Mouse (Mus musculus): ENCODE results near the gene Axin2. TPM values are rescaled to one million over a fixed set of nuclear protein-coding genes. Genes with fewer than 3 reads are reported as not detected.

Gene Axin2
- polyA plus RNA-seq, 1 experiment: not detected

DNA sequence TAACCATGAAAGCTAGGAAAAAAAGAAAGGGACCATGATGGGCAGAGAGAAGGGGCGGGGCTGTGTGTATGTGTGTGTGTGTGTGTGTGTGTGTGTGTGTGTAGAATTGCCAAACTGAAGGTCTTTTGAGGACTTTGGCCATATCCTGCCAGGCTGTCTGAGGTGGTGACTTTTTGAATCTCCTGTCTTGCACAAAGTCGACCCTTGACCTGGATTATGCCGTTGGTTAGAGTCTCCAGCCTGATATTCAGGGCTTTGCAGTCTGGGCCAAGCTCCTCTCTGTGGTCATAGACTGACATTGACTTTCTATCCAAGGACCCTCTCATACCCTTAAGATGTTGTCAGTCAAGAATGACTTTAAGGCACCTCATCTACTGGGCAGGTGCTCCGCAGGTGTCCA, 35.8 kb downstream of the Axin2 start:
- Histone ChIP-seq H3K4me1 (ENCODE audit: control insufficient read depth, insufficient read depth, low read length) (no peaks in the 10 kb centered on the region), H3K27ac (ENCODE audit: insufficient read depth, low read depth, low read length) (no peak overlapping the region), H3K4me3 (ENCODE audit: insufficient read depth, low read length) (no peak overlapping the region)
- TF ChIP-seq CTCF (IDR thresholded peaks at IDR 0.05; ENCODE audit: low read depth, low read length) (no peak), POLR2A (IDR thresholded peaks at IDR 0.05; ENCODE audit: borderline replicate concordance, low read depth, low read length) (no peak)

- Histone ChIP-seq H3K4me1 (ENCODE audit: control insufficient read depth, insufficient read depth, low read length) (no peaks in the 10 kb centered on the region), H3K27ac (ENCODE audit: insufficient read depth, low read depth, low read length) (no peak overlapping the region), H3K4me3 (ENCODE audit: insufficient read depth, low read length) (no peak overlapping the region)
- no peak for TF ChIP-seq POLR2A (IDR thresholded peaks at IDR 0.05; ENCODE audit: borderline replicate concordance, low read depth, low read length)
- TF ChIP-seq CTCF (IDR thresholded peaks at IDR 0.05; ENCODE audit: low read depth, low read length): no peak
Measured at GRCm38 (mm10) chr11:108958349-108958748, 38.2 kb downstream of the Axin2 start.

DNA sequence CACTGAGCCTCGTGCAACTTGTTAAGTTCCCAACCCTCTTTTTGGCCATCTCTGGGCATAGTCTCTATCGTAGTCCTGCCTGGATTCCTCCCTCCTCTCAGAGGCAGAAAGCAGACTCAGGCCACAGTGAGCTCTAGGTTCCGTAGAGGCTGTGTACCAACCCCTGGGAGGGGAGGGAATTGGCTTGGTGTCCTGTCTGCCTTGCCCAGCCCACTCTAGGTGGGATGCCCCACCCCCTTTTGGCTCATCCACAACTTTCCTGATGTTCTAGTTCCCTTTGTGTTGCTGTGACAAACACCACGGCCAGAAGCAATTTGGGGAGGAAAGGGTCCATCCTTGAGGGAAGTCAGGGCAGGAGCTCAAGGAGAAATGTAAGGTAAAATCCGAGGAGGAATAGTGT, 39.0 kb downstream of the Axin2 start:
- TF ChIP-seq POLR2A (IDR thresholded peaks at IDR 0.05; ENCODE audit: borderline replicate concordance, low read depth, low read length) (no peak), CTCF (IDR thresholded peaks at IDR 0.05; ENCODE audit: low read depth, low read length) (no peak)
- Histone ChIP-seq H3K27ac (ENCODE audit: insufficient read depth, low read depth, low read length) (no peak overlapping the region), H3K4me3 (ENCODE audit: insufficient read depth, low read length) (no peak overlapping the region), H3K4me1 (ENCODE audit: control insufficient read depth, insufficient read depth, low read length) (no peaks in the 10 kb centered on the region)

DNA sequence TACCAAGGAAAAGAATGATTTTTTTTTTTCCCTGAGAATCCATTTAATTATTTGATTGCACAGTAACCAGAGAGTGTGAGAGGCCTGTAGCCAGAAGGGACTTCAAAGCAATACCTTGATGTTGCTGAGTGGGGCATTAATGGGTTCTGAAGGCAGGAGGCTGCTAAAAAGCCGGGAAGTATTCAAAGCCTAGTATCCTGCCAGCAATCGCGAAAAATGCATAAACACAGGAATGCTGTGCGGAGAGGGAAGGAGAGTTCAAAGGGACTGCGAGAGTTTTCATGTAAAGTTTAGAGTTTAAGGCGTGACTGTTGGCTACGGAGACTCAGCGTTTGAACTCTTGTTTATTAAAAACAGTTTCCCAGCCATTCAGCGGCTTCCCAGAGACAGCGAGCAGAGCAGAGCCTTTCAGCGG, 41.5 kb downstream of the Axin2 start:
- no peaks in the 10 kb centered on the region for H3K4me1 ChIP-seq (ENCODE audit: control insufficient read depth, insufficient read depth, low read length)
- H3K4me3 ChIP-seq (ENCODE audit: insufficient read depth, low read length): no peak overlapping the region
- TF ChIP-seq POLR2A (IDR thresholded peaks at IDR 0.05; ENCODE audit: borderline replicate concordance, low read depth, low read length) (no peak), CTCF (IDR thresholded peaks at IDR 0.05; ENCODE audit: low read depth, low read length) (no peak)
- no peak overlapping the region for H3K27ac ChIP-seq (ENCODE audit: insufficient read depth, low read depth, low read length)

DNA sequence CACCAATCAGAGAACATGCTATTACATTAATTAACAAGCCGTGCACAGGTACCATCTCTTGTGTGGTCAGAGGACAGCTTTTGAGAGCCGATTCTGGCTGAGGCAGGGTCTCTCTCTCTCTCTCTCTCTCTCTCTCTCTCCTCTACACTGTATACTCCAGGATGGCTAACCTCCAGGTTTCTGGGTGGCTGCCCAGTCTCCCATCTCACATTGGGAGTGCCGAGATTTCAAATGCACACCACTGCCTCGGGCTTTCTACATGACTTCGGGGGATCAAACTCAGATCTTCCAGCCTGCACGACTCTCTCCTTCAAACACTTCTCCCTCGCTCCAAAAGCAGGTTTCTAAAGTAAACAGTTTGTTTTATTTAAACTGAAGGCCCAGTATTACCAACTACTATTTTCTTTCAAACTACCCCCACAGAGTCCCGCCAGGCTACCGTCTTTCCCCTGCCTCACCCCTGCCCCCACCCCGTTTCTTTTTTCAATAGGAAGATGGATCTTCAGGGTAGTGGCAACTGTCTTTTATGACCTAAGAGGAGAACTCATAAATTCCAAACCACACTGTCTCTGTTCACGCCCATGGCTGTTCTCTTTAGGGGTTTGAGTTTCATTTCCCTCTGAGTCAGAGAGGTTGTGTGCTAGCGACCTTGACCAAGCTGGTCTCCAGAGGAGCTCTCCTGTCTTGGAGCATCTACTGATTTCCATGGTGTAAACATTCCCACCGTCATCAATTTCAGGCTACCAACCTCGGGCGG, 43.5 kb downstream of the Axin2 start:
- Histone ChIP-seq H3K4me3 (ENCODE audit: insufficient read depth, low read length) (no peak overlapping the region), H3K27ac (ENCODE audit: insufficient read depth, low read depth, low read length) (no peak overlapping the region), H3K4me1 (ENCODE audit: control insufficient read depth, insufficient read depth, low read length) (no peaks in the 10 kb centered on the region)
- no peak for TF ChIP-seq POLR2A (IDR thresholded peaks at IDR 0.05; ENCODE audit: borderline replicate concordance, low read depth, low read length)
- TF ChIP-seq CTCF (IDR thresholded peaks at IDR 0.05; ENCODE audit: low read depth, low read length): no peak

DNA sequence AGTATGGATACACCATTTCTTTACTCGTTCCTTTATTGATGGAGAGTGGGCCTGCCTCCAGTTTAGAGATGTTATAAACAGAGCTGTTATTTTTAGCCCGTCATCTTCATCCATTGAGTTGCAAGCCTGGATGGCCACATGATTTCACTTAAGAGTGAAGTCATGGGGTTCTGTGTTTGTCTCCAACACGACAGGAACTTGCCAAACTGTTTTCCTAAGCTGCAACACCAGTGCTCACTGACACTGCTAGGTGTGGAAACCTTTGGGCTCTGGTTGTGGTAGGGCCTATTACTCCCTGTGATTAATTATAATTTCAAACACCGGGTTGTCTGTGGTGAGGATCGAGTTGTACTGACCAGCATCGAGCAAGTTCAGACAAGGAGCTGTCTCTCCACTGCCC, 45.6 kb downstream of the Axin2 start:
- Histone ChIP-seq H3K4me1 (ENCODE audit: control insufficient read depth, insufficient read depth, low read length) (no peaks in the 10 kb centered on the region), H3K4me3 (ENCODE audit: insufficient read depth, low read length) (no peak overlapping the region), H3K27ac (ENCODE audit: insufficient read depth, low read depth, low read length) (no peak overlapping the region)
- TF ChIP-seq CTCF (IDR thresholded peaks at IDR 0.05; ENCODE audit: low read depth, low read length) (no peak), POLR2A (IDR thresholded peaks at IDR 0.05; ENCODE audit: borderline replicate concordance, low read depth, low read length) (no peak)

DNA sequence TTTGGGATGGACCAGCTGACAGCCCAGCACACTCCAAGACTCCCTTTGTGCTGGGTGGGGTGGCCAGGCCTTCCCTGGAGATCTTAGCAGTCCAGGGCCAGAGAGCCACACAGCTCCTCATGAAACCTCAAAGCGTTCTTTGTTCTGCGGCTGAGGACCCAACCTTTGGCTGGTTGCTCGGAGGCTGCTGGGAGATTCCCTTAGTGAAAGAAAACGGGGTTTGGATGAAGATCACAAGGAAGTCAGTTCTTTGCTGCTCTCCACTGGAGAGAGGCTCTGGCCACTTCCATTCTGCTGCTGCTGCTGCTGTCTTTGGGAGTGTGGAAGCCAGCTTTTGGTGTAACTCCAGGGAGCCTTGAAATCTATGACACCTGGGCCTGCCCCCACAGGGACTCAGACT, 53.3 kb downstream of the Axin2 start:
- Histone ChIP-seq H3K4me1 (ENCODE audit: control insufficient read depth, insufficient read depth, low read length) (no peaks in the 10 kb centered on the region), H3K4me3 (ENCODE audit: insufficient read depth, low read length) (no peak overlapping the region), H3K27ac (ENCODE audit: insufficient read depth, low read depth, low read length) (no peak overlapping the region)
- TF ChIP-seq POLR2A (IDR thresholded peaks at IDR 0.05; ENCODE audit: borderline replicate concordance, low read depth, low read length) (no peak), CTCF (IDR thresholded peaks at IDR 0.05; ENCODE audit: low read depth, low read length) (no peak)

DNA sequence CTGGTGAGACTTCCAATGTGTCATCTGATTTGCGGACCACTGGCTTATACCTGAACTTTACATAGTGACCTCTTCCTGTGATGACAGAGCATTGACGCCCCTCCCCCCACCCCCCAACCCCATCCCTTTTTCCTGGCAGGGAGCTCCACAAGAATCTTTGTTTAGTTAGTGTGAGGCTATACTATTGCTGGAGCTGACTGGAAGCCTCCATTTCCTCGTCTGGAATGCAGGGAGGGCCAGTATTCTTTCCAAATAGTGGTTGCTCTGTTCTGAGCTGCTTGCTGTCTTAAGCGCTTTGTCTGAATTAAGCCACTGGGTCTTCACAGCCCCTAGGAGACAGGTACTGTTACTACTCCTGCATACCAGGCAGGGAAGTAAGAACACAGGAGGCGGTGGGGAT, 53.7 kb downstream of the Axin2 start:
- TF ChIP-seq CTCF (IDR thresholded peaks at IDR 0.05; ENCODE audit: low read depth, low read length) (no peak), POLR2A (IDR thresholded peaks at IDR 0.05; ENCODE audit: borderline replicate concordance, low read depth, low read length) (no peak)
- H3K27ac ChIP-seq (ENCODE audit: insufficient read depth, low read depth, low read length): no peak overlapping the region
- no peaks in the 10 kb centered on the region for H3K4me1 ChIP-seq (ENCODE audit: control insufficient read depth, insufficient read depth, low read length)
- no peak overlapping the region for H3K4me3 ChIP-seq (ENCODE audit: insufficient read depth, low read length)

DNA sequence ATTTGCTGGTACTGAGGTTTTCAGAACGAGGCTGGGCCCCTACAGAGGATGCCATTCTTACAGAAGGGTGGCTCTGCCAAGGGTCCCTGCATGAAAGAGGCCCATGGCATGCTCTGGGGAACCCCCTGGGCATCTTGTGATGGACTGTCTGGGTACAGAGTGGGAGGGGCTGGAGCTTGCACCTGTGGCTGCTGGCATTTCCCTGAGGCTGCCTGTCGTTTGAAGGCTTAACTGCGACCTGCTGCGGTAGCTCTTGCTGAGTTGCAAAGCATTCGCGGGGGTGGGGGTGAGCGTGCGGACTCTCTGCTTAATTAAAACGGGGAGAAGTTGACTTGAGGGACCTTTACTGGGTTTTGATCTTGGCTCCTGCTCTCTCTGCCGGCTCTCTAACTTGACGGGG, 55.4 kb downstream of the Axin2 start:
- no peak overlapping the region for H3K4me3 ChIP-seq (ENCODE audit: insufficient read depth, low read length)
- H3K4me1 ChIP-seq (ENCODE audit: control insufficient read depth, insufficient read depth, low read length): no peaks in the 10 kb centered on the region
- TF ChIP-seq CTCF (IDR thresholded peaks at IDR 0.05; ENCODE audit: low read depth, low read length) (no peak), POLR2A (IDR thresholded peaks at IDR 0.05; ENCODE audit: borderline replicate concordance, low read depth, low read length) (no peak)
- H3K27ac ChIP-seq (ENCODE audit: insufficient read depth, low read depth, low read length): no peak overlapping the region

GRCm38 (mm10) chr11:108980530-108980929, 60.4 kb downstream of the Axin2 start:
- no peak for TF ChIP-seq POLR2A (IDR thresholded peaks at IDR 0.05; ENCODE audit: borderline replicate concordance, low read depth, low read length)
- no peak for TF ChIP-seq CTCF (IDR thresholded peaks at IDR 0.05; ENCODE audit: low read depth, low read length)
- no peak overlapping the region for H3K27ac ChIP-seq (ENCODE audit: insufficient read depth, low read depth, low read length)
- no peaks in the 10 kb centered on the region for H3K4me1 ChIP-seq (ENCODE audit: control insufficient read depth, insufficient read depth, low read length)
- H3K4me3 ChIP-seq (ENCODE audit: insufficient read depth, low read length): no peak overlapping the region
